Mouse (Mus musculus) fibroblast of lung, adult 2 months (primary cell): ENCODE data around the gene Rasal2.
A peak's percentile ranks its signal among the peaks of the same experiment; 100 is the strongest.

Source experiments
- DNase-seq: peaks from one replicate; pipeline ENCODE4 v3.0.0-alpha.2; 2011; ENCODE audit warnings: low read depth

Rasal2 gene

DNA sequence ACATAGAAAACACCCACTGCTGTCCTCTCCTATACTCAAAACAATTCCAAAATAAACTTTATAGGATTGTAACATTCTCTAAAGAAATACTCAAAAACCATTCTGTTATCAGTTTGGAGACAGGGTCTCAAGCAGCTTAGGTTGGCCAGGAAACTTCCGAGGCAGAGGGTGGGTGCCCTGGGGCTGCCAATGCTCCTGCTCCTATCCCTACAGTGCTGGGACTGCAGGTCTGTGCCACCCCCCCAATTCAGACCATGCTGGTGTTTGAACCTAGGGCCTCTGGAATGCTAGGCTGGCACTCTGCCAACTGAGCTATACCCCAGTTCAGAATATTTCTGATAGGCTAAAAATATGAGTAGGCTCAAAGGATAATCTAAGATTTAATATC is 274.5 kb downstream of the Rasal2 start:
- no peak for DNase-seq

DNA sequence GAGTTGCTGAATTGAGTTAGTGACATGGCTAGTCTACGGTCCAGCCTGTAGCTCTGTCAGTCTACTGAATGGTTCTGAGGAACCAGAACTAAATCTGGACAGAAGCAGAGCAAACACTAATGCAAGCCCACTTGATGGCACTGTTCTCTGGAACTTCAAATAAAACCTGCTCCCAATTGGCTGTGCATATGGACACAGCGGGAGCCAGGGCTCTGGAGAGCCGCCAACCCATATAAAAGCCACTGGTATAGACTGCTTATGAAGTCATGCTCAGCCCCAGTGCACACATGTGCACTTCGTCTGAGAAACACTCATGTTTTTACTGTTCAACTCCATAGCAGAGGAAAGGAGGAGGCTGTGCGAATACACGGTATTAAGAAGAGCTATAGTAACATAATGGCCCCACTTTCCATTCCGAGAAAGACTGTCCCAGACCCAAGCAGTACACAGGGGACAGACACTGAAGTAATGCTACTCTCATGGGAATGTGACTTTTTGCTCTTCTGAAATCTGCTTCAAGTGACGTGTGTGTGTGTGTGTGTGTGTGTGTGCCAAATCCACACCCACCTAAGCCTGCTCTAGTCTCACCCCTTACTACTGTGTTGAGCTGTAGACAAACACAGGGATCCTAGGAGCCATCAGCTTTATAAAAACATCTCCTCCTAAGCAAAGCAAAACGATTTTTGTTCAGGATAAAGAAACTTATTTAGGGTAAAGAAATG is 275.1 kb downstream of the Rasal2 start:
- no peak for DNase-seq

DNA sequence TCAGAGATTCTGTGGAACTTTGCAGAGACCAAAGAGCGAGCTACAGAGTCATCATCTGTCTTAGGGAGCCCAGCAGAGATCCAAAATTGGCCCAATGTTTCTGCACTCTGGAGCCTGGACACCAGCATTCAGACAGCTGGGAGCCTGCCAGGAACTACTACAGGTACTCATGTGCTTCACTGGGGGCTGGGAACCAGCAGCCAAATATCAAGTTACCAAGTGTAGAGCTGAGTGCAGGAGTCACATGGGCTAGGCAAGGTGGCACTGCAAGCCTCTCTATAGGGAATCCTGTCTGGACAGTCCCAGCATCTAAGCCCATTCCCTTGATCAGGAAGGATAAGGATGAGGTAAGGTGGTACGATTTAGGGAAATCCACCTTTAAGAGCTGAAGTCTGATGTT is 284.2 kb downstream of the Rasal2 start:
- DNase-seq: no peak

DNA sequence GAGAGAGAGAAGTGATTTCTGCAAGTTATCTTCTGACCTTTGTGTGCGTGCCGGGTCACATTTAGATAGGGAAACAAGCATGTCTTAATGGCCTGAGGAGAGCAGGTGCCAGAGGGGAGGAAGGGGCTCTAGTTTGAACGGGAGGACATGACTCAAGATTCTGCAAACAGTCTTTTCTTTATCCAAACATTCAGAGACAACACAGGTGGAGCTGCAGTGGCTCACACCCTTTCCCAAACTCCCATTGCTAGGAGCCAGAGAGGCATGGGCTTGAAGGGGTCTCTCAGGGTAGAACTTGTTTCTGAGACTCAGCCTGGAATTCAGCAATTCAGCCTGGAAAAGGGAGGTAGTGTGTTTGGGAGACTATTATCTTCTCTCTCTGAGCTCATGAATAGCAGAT is 288.6 kb downstream of the Rasal2 start:
- DNase-seq: no peak

DNA sequence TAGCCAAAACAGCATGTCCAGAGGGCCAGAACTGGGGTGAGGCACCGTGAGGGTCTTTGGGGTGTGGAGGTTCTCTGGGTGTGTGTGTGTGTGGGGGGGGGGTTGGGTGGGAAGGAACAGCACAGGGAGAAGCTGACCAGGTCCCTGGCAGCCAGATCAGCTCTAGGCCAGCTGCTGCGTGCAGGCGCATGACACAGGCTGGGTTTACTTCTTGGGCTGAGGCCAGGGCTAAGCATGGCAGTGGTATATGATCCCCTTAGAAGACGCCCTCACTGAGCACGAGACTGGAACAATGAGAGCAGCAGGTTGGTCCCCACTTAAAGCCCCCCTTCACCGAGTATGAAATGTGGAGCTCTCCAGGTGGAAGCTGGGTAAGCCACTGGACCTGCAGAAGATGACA is 293.2 kb downstream of the Rasal2 start:
- DNase-seq: no peak

DNA sequence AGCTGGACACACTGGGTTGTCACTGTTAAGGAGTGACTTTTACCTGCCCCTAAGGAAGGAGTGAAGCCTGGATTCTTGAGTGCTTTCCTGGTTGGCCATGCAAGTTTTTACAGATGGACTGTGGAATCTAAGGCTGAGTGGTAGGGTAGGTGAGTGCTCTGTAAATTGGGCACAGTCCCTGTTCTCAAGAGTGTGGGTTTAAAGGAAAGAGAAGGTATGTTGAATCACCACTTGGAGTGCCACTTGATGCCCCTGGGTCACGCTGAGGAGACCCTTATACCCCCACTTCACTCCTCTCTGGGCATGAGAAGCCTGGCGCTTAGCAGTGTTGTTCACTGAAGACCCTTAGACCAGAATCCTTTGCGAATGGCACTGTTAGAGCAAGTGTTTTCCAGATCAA is 295.0 kb downstream of the Rasal2 start:
- DNase-seq: no peak

DNA sequence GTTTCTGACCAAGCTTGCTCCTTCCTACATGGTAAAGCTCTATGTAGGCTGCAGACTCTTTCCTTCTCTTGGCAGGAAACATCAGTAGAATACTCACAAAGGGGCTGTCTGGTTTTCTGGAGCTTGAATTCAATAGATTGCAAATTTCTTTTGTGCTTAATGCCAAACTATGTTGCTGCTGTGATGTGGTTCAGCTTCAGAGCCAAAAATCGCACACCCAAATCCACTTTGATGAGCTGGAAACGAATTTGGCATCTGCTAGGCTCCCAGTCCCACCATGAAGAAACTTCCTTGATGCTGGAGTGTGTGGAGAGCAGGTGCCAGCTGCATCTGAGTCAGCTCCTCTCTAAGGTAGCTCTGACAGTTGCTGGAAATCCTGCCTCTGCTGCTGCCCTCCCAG is 297.9 kb downstream of the Rasal2 start:
- no peak for DNase-seq

DNA sequence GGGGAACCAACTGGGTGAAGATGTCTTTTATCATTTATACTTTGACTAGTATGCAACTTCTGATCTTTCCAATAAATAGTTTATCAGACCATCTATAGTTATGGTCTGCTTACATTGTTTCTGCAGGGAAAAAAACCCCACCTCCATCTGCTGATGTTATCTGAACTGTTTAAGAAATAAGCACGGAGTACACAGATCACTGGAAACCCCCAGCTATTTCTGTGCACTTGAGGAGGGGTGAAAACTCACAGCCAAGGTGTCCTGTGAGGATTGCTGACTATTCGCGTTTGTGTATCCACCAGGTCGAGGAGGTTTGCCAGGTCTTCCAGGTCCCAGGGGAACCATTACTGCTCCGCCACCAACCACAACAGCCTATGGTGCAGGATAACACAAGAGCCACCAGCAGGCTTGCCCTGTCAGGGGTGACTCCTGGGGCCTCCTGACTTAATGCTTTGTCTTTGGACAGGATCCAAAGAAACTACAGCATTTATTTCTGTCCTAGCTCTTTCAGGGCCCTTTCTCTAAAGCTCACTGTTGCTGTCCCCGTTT is 302.0 kb downstream of the Rasal2 start:
- DNase-seq: no peak

DNA sequence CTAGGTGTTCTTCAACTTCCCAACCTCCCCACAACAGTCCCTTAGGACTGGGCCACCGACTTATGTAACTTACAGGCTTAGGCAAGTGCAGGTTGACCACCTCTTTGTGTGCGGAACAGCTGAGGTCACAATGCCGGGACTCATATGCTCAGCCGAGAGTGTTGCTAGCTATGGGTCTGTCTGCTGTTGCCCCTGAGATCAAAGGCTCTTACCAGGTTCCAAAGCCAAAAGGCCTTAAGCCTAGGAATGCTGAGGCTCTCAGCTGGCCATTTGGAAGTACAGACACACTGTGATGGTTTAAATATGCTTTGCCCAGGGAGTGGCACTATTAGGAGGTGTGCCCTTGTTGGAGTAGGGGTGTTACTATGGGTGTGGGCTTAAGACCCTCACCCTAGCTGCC is 303.8 kb downstream of the Rasal2 start, which contains the start of gene Tex35:
Gene Tex35, minus strand, starts transcription at position 101 of the 400 bp plus-strand sequence.
- no peak for DNase-seq

DNA sequence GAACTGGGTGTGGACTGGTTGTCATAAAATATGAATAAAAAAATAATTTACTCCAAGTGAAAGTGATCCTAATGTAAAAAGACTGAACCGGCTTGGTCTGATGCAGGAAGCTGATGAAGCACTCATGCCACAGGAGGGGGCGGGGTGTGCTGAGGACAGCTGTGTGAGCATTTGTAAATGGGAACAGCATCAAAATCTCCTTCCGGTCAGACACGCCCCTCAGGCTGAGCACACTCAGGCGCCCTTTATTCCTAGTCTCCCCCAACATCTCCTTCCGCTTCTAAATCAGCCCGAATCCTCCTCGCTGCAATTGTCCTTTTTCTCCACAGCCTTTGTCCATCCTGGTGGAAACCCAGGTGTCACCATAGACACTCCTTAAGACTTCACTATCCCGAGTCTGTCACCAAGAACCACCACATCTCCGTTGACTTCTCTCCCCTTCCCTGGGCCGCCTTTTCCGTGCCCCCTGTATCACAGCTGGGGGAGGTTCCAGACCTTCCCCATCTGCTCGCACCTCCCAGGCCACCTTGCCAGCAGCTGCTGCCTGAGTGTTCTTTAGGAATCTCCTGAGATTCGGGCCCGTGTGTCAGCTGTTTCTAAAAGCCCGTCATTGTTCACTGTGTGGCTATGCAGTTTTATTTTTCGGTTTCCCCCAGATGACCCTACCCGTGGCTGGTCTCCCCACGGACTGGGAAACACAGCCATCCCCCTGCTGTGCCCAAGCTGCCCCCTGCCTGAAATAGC is 311.1 kb downstream of the Rasal2 start:
- peak; percentile 9 for DNase-seq

DNA sequence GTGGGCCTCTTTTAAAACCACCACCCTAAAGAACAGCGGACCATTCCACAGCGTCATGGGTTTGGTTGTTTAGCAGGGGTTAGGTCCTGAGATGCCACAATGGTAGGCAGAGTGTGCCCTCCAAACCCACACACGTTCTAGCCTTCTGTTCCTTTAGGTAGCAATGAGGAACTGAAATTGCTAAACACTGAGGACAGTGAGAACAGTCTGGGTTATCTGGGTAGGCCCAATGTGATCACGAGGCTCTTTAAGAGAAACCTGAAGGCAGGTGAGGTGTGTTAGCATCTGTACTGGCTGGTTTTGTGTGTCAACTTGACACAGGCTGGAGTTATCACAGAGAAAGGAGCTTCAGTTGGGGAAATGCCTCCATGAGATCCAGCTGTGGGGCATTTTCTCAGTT is 316.9 kb downstream of the Rasal2 start:
- DNase-seq: no peak

DNA sequence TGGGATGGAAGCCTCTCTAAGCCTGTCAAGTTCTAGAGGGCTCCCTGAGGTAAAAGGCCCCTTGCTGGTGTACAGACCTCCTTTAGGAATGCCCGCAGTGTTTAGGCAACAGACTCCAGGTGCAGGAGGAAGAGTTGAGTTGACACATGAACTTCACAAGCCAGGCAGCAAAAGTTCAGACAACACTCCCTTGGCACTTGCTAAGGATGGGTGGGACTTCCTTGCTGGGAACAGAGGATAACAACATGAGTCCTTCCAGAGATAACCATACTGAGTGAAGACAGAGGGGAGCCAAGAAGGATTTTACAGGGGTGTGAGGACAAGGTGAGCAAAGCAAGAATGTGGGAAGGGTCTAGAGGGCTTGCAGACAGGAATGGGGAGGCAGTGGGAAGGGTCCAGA is 319.8 kb downstream of the Rasal2 start:
- no peak for DNase-seq

DNA sequence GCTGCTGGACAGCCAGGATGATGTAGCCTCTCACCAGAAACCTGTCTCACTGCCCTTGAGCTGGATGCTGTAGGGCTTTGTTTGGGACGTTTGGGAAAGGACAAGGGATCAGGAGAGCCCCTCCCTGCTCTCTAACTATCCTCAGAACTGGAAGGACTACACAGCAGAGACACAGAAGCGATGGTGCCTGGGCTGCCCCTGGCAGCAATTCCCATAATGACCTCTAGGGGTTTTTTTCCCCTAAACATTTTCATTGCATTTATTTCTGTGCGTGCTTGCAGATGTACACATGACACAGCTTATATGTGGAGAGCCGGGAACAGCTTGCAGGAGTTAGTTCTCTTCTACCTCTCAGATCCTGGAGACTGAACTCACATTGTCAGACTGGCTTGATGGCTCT is 320.3 kb downstream of the Rasal2 start:
- DNase-seq: no peak

DNA sequence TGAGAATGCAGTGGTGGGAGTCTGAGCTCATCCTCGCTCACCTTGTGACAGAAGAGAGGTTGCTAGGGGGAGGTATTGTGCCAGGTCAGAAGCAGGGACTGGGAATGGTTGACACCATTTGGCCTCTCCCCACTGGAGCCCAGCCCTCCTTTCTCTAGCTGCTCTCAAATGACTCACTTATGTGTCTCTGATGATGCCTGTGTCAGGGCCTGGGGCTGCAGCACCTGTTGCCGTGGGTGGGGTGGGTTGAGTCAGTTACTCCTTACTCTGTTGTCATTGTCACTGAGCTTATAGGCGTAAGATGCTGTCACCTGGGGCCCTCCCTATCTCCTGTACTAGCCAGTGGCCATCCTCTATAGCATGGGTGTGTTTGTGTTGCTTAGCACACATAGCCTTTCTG is 321.6 kb downstream of the Rasal2 start:
- DNase-seq: no peak

DNA sequence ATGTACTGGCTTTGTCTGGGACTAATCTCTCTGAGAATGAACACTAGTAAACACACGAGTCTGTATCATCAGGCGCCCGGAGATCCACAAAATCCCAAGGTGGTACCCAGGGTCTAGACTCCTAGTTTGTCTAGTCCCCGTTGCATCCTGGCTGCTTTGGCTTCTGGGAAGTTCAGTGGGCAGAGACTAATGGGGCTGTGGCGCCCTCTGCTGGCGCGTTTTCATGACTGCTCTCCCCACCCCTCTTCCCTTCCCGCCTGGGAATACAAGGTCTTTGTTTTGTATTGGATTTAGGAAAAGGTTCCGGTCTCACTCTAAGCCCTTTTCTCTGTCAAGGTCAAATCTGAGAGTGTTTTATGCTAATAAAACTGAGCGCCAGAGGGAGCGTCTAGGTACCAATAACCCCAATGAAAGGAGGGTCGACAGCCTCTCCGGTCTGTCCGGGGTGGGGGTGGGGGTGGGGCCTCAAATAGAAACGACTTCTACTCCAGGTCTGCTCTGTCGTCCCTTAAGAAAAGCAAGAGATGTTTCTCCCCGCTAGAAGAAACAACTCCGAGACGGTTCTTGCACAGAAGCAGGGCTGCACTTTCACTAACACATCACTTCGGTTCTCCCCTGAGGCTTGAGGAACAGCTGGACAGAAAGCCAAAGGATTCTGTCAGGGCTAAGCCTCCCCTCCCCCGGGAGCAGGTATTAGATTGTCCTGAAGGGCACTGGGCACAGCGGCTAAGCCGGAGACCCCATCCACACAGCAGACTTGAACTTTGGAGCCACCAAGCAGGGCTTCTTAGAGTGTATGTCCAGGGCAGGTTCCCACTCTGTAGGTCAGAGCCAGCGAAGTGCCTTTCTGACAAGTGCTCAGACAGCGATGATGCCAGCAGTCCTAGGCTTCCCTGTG is 326.0 kb downstream of the Rasal2 start:
- no peak for DNase-seq
